Mouse (Mus musculus) embryonic fibroblast, embryonic 13.5 days (primary cell): ENCODE measurements around the gene Gga1. TPM values are rescaled to one million over a fixed set of nuclear protein-coding genes. Genes with fewer than 3 reads are reported as not detected.
A peak's percentile ranks its signal among the peaks of the same experiment; 100 is the strongest.

Experiments
- H3K27ac ChIP-seq: 2 replicates; pipeline ENCODE4 v1.5.1; 2012; ENCODE audit warnings: low read length, control low read depth, inconsistent platforms; ENCODE audit not compliant: insufficient read depth
- H3K4me1 ChIP-seq: 2 replicates; pipeline ENCODE4 v1.6.1; 2011; ENCODE audit warnings: low read length; ENCODE audit not compliant: control insufficient read depth, insufficient read depth
- H3K4me3 ChIP-seq: 2 replicates; pipeline ENCODE4 v1.5.1; 2011; ENCODE audit warnings: mild to moderate bottlenecking, control low read depth, low read length; ENCODE audit not compliant: insufficient read depth
- CTCF ChIP-seq: IDR thresholded peaks from 2 replicates; pipeline ENCODE4 v1.5.1; 2011; ENCODE audit warnings: mild to moderate bottlenecking, control low read depth, low read length, moderate library complexity, borderline replicate concordance; ENCODE audit not compliant: insufficient read depth
- POLR2A ChIP-seq: IDR thresholded peaks from 2 replicates; pipeline ENCODE4 v1.6.1; 2011; ENCODE audit warnings: low read depth, mild to moderate bottlenecking, control low read depth, low read length, moderate library complexity
- polyA plus RNA-seq: library from polyadenylated mRNA; stranded (reverse); fragments of >200 nt; gene quantifications from 2 replicates; pipeline ENCODE4 v1.2.4, GENCODE M21; 2011; ENCODE audit warnings: low read depth; ENCODE audit not compliant: missing spikeins, insufficient read length

Gga1 gene
- polyA plus RNA-seq, 1 experiment: 33.1 TPM

- H3K4me3 ChIP-seq: no peak overlapping the region
- no peaks in the 10 kb centered on the region for H3K4me1 ChIP-seq
- TF ChIP-seq POLR2A (no peak), CTCF (no peak)
- H3K27ac ChIP-seq: no peak overlapping the region
These were observed 17.7 kb downstream of the Gga1 start for GRCm38 (mm10) chr15:78894726-78895125.

- TF ChIP-seq CTCF (no peak), POLR2A (no peak)
- Histone ChIP-seq H3K4me1 (no peaks in the 10 kb centered on the region), H3K4me3 (no peak overlapping the region), H3K27ac (no peak overlapping the region)
These were observed 18.8 kb downstream of the Gga1 start for GRCm38 (mm10) chr15:78895741-78896140.

GRCm38 (mm10) chr15:78896149-78896548 lies 19.2 kb downstream of the Gga1 start:
- Histone ChIP-seq H3K27ac (no peak overlapping the region), H3K4me1 (no peaks in the 10 kb centered on the region), H3K4me3 (no peak overlapping the region)
- TF ChIP-seq CTCF: no peak
- no peak for TF ChIP-seq POLR2A

DNA sequence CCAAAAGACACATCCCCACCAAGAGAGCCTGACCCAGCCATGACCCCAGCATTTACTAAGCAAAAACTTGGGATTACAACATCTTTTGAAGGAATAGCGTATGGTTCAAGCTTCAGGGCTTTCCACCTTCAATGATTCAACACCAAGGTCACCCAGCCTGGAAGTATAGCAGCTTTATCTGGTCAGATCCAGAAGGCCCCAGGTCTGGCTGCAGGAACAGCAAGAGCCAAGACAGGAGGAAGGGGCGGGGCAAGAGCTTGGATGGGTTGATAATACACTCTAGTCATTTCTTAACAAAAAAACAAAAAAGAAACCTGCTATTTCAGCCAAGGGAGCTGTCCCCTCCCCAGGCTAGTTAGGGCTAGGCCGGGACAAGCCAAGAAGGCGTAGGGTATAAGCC lies 20.5 kb downstream of the Gga1 start:
- H3K4me1 ChIP-seq: no peaks in the 10 kb centered on the region
- no peak overlapping the region for H3K4me3 ChIP-seq
- TF ChIP-seq POLR2A (no peak), CTCF (no peak)
- H3K27ac ChIP-seq: no peak overlapping the region

- no peaks in the 10 kb centered on the region for H3K4me1 ChIP-seq
- H3K27ac ChIP-seq: no peak overlapping the region
- no peak for TF ChIP-seq CTCF
- TF ChIP-seq POLR2A: no peak
- H3K4me3 ChIP-seq: no peak overlapping the region
These were observed 21.6 kb downstream of the Gga1 start for GRCm38 (mm10) chr15:78898507-78899001.

DNA sequence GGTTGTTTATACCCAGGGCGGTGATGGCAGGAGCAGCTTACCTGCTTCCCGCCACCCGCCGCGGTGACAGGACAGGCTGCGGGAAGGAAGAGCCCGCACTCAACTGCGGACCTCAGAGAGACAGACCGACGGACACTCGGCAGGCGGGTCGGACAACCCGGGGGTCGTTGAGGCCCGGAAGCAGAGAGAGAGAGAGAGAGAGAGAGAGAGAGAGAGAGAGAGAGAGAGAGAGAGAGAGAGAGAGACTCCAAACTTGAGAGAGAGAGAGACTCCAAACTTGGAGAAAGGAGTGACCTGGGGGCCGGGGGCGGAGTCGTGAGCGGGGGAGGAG lies 22.4 kb downstream of the Gga1 start, which contains the start of gene Gm49510:
Gene Gm49510, plus strand, starts transcription at position 259 of the 331 bp plus-strand sequence.
- Histone ChIP-seq H3K27ac (peak within 1 kb of the TSS; percentile 35), H3K4me1 (no peaks in the 10 kb centered on the region), H3K4me3 (peak within 1 kb of the TSS; percentile 91)
- TF ChIP-seq POLR2A: no peak
- no peak for TF ChIP-seq CTCF

- Histone ChIP-seq H3K27ac (peak within 1 kb of the TSS; percentile 35), H3K4me3 (peak within 1 kb of the TSS; percentile 91), H3K4me1 (no peaks in the 10 kb centered on the region)
- peak; percentile 69 for TF ChIP-seq POLR2A
- TF ChIP-seq CTCF: no peak
These were observed 23.0 kb downstream of the Gga1 start, which contains the start of gene Sh3bp1 for GRCm38 (mm10) chr15:78899740-78900584. Gene Sh3bp1, plus strand, starts transcription at chr15:78899768.

GRCm38 (mm10) chr15:78900585-78901421 lies 23.8 kb downstream of the Gga1 start:
- H3K4me3 ChIP-seq: peak overlapping the region; percentile 91
- TF ChIP-seq POLR2A (0 out of 2 replicates have a peak, but pooled peaks have one; percentile 14), CTCF (no peak)
- H3K4me1 ChIP-seq: no peaks in the 10 kb centered on the region
- H3K27ac ChIP-seq: peak overlapping the region; percentile 35

GRCm38 (mm10) chr15:78901422-78901789 lies 24.4 kb downstream of the Gga1 start:
- TF ChIP-seq POLR2A (no peak), CTCF (no peak)
- Histone ChIP-seq H3K27ac (no peak overlapping the region), H3K4me3 (peak overlapping the region; percentile 91), H3K4me1 (no peaks in the 10 kb centered on the region)
